Mouse (Mus musculus): ENCODE results near the gene Mrpl36. TPM values are rescaled to one million over a fixed set of nuclear protein-coding genes. Genes with fewer than 3 reads are reported as not detected.

Gene Mrpl36
- 10 to 100 TPM; 44.8 to 46.9 TPM for total RNA-seq (2021)
- long read RNA-seq, experiment 1, transcript Mrpl36-201 (2 exons, 923 nt): major isoform, 102 of 117 reads
- long read RNA-seq, experiment 1, partial matches to known transcripts: 7 of 117 reads
- long read RNA-seq, experiment 1, other reads (novel, unspliced or antisense): 3 of 117 reads
- long read RNA-seq, experiment 2, transcript Mrpl36-201 (2 exons, 923 nt): major isoform, 71 of 76 reads
- long read RNA-seq, experiment 2, partial matches to known transcripts: 1 of 76 reads
- long read RNA-seq, experiment 2, other reads (novel, unspliced or antisense): 1 of 76 reads

DNA sequence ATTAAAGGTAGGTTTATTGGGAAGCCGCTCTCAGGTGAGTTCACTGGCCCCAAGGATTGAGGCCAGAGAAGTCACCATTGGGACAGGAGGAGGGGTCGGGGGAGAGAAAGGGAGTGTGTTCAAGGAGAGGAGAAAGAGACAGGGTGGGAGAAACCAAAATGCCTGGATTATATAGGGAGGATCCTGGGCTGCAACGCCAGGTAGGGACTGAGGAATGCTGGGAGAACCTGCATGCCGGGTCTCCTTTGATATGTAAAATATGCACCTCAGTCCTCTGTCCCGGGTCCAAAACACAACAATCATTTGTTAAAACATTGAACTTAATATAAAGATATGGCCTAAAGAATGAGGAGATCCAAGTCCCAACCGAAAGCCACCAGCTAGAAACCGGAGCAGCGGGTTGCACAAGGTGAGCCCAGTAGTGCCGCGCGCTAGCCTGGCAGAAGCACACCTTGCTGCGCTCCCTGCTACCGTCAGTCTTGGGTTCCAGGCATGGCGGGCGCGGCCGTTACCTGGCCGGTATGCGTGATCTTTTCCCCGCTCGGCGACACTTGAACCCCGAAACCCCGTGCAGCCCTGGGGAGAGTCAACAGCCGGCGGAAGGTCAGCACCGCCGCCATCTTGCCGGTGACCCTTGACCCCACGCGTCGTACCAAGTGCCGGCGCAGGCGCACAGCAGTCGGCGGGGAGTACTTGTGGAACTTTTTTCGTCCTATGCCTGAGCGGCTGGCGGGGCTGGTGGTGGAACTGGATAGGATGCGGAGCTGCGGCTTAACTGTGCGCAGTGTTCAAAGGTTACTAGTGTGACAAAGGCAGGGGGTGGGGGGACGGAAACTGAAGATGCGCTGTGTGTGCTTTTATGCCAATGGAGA is at the start of gene Mrpl36, which contains the start of gene Ndufs6:
TSS of gene Mrpl36 (plus strand) at position 687 of the 872 bp plus-strand sequence.
TSS of gene Ndufs6 (minus strand) at position 716 of the 872 bp plus-strand sequence.
- peak; percentile 91 for DNase-seq

GRCm38 (mm10) chr13:73279196-73279595 is 49.1 kb upstream of the Mrpl36 start:
- DNase-seq: no peak

DNA sequence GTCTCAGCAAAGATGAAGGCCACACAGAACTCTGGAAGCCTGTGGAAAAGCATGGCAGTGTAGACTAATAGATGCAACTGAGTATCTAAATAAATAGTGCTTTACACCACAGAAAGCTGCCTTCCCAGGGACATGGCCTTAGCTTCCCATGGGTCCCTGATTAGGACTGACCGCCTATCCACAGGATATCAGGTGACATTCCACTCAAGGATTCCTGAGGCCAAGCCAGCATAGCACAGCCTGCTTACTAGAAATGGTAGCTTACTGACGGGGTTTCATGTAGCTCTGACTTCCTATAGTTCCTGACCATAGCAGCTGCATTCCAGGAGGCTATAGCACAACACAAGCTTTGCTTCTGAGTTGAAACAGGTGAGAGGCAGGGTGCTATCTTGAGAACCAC is 45.9 kb upstream of the Mrpl36 start:
- DNase-seq: no peak

DNA sequence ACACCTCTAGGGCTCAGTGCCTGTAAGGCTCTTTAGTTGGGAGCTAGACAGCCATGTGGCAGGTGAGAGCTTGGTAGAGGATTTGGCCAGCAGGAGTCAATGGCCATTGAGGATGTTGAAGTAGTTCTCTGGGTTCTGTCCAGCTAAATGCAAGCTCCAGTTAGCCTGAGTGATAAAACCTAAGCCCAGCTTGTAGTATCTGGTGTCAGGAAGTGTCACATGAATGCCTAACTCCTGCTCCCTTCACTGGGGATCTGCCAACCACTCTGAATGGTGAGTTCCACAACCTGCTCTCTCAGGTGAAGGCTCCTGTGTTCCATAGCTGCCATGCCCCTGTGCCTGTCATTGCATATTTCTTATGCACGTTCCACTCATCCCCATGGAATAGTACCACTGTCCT is 44.8 kb upstream of the Mrpl36 start:
- DNase-seq: no peak

DNA sequence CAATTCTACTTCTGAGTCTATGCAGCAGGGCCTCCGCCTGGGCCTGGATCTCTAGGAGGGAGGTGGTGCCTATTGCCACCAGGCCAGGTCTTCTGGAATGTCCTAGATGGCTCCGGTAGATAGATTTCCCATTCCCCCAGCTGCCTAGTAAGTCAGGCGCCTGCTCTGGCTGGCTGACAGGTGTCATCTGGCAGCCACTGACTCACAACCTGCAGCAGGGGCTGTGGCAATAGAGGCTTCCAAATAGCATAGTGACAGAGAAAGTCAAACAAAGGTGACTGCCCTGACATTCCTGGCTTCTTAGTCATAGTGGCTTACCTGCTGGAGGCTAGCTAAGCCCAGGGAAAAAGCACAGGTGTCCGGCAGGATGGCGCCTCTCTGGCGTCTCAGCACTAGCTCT is 38.1 kb upstream of the Mrpl36 start:
- no peak for DNase-seq

GRCm38 (mm10) chr13:73291102-73291501 is 37.2 kb upstream of the Mrpl36 start:
- no peak for DNase-seq

DNA sequence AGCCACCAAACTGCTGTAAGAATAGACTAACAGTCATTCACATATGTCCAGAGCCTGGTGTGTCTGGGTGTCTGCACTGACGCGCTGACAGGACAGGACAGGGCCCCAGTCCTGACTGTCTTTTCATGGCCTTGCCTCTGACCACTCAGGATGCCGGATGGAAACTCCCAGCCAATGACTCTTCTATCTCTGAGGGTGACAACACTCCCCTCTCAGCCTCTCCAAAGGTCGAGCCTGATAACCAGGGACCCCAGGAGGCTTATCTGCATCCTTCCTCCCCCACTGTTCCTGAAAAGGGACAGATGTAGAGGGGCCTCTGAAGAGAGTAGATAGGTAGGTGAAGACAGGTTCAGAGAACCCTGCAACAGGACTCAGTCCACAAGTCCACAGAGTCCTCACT is 29.6 kb upstream of the Mrpl36 start:
- DNase-seq: no peak

GRCm38 (mm10) chr13:73299322-73299721 is 29.0 kb upstream of the Mrpl36 start:
- no peak for DNase-seq

- DNase-seq: no peak
Measured at GRCm38 (mm10) chr13:73304729-73305128, 23.6 kb upstream of the Mrpl36 start.

DNA sequence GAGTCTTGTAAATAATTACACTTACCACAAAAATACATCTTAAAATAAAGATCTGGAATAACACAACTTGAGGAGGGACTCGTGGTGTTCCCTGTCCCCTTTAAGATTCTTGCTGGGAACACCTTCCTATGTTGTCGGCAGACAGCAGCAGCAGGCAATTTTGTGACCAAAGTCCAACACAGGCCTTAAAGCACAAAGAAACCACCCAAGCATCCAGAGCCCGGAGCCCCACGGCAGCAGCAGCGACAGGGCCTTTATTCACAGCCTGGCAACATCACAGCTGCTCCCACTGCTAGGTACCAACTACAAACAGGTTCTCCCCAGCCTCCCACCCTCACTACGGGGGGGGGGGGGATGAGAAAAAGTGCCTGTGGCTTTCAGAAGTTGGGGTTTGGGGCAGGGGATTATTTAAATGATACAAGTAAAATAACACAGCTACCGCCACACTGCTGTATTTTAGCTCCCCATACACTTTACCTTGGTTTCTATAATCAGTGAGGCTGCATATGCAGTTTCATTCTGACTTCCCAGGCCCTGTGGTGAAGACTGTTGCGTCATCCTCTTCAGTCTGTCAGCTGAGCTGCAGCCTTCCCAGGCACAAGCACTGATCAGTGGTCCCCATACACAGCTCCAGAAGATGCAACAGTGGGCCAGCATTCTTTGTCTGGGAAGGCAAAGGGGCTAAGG is 22.8 kb upstream of the Mrpl36 start:
- no peak for DNase-seq

- no peak for DNase-seq
Measured at GRCm38 (mm10) chr13:73306085-73306410, 22.3 kb upstream of the Mrpl36 start.

GRCm38 (mm10) chr13:73306430-73306829 is 21.9 kb upstream of the Mrpl36 start:
- no peak for DNase-seq

DNA sequence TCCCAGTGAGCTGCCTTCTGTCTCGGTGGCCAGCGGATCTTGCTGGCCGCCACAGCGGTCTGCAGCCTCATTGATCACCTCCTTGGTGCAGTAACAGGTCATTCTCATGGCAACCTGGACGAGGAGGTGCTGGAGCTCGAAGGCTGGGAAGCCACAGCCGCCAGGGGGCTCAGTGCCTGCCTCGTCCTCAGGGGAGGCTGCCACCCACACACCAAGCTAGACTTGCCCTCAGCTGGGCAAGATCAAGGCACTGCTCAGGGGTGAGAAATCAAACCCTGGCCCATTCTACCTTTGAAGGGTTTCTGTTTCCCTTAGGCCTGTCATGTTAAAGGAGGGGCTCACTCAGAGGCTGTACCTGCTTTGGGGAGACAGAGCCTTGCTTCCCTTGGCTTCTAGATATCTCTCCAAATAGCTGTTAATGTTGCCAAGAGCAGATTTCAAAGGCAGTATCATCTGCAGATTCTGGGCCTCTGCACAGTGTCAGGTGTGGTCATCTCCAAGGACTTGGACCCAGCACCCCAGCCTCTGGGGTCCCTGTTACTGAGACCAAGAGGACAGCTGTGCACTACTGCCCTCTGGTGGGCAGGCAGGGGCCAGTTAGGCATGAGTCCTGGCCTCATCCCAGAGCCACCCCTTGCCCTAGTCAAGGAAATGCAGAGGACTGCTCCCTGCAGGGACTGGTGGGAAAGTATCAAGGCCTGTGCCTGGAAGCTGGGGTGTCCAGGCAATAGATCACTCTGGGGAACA is 18.0 kb upstream of the Mrpl36 start:
- DNase-seq: no peak

- no peak for DNase-seq
Measured at GRCm38 (mm10) chr13:73320048-73320447, 8.3 kb upstream of the Mrpl36 start.

- peak; percentile 19 for DNase-seq
Measured at GRCm38 (mm10) chr13:73322626-73323025, 5.7 kb upstream of the Mrpl36 start.

- no peak for DNase-seq
Measured at GRCm38 (mm10) chr13:73323406-73323805, 4.9 kb upstream of the Mrpl36 start.

- DNase-seq: peak; percentile 81
Measured at GRCm38 (mm10) chr13:73330844-73331501, 2.7 kb downstream of the Mrpl36 start.

- DNase-seq: no peak
Measured at GRCm38 (mm10) chr13:73331736-73332135, 3.4 kb downstream of the Mrpl36 start.

DNA sequence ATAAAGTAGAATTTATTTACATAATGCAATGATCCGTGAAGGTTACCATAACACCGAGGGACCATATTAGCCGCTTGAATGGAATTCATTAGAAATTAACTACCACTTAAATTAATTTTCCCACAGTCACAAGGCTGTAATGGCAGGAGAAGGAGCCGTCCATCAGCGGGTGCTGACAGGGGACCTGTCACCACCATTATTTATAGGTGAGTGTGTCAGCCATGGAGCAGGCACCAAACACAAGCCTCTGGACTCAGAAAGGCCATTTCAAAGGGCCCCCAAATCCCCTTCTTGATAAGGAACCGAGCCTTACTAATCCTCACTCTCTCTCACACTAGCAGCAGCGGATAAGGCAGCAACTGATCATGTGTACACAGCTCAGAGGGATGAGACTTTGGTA is 8.4 kb downstream of the Mrpl36 start:
- no peak for DNase-seq

- no peak for DNase-seq
Measured at GRCm38 (mm10) chr13:73345102-73345890, 17.0 kb downstream of the Mrpl36 start.

DNA sequence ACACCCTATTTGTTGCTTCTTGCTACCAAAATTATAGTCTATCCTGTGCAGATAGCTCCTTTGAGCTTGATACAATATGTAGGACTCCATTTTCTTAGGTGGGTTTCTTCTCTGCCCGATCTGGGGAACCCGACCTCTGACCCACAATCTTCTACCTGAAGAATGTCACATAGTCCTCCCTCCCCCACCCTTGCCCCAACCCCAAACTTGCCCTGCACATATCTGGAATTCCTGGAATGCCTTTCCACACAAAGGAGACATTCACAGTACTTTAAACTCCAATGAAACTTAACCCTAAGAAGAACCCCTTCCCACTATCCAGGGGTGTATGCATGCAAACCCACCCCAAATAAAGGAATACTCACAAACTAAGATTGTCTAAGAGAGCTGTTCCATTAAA is 17.8 kb downstream of the Mrpl36 start:
- DNase-seq: no peak

All from gastrocnemius, postnatal 25 days (tissue).